Mouse (Mus musculus) stomach, postnatal 0 days (tissue): ENCODE data around the gene Slitrk2. TPM values are rescaled to one million over a fixed set of nuclear protein-coding genes. Genes with fewer than 3 reads are reported as not detected.

ENCODE experiments used
- ATAC-seq: fragments of 200-750 bp; cut with Nextera tagmentation; 2 replicates; pipeline ENCODE4 v1.8.0; 2017; ENCODE audit not compliant: low FRiP score, low TSS enrichment
- DNase-seq: peaks from one replicate; pipeline ENCODE4 v3.0.0-alpha.2; 2016; ENCODE audit warnings: low spot score
- H3K27ac ChIP-seq: fragments of 300-500 bp; sonication (generic); replicated peaks from 2 replicates; pipeline ENCODE4 v1.5.1; 2014; ENCODE audit warnings: mild to moderate bottlenecking, control low read depth
- H3K27me3 ChIP-seq: fragments of 300-500 bp; sonication (generic); 2 replicates; pipeline ENCODE4 v1.6.1; 2014; ENCODE audit warnings: low read length; ENCODE audit not compliant: control insufficient read depth, insufficient read depth
- H3K36me3 ChIP-seq: fragments of 300-500 bp; sonication (generic); 2 replicates; pipeline ENCODE4 v1.6.1; 2014; ENCODE audit warnings: low read length, mixed read lengths; ENCODE audit not compliant: control insufficient read depth, insufficient read depth
- H3K4me1 ChIP-seq: fragments of 300-500 bp; sonication (generic); replicated peaks from 2 replicates; pipeline ENCODE4 v1.6.1; 2014; ENCODE audit warnings: antibody characterized with exemption; ENCODE audit not compliant: control insufficient read depth, insufficient read depth
- H3K4me2 ChIP-seq: fragments of 300-500 bp; sonication (generic); replicated peaks from 2 replicates; pipeline ENCODE4 v1.6.1; 2014; ENCODE audit warnings: low read depth, mild to moderate bottlenecking, control low read depth, moderate library complexity
- H3K4me3 ChIP-seq: fragments of 300-500 bp; sonication (generic); 2 replicates; pipeline ENCODE4 v1.5.1; 2014; ENCODE audit warnings: low read depth, low read length, control low read depth
- H3K9ac ChIP-seq: fragments of 300-500 bp; sonication (generic); 2 replicates; pipeline ENCODE4 v1.6.1; 2014; ENCODE audit warnings: mild to moderate bottlenecking, low read length, control low read depth, mixed read lengths
- H3K9me3 ChIP-seq: fragments of 300-500 bp; sonication (generic); 2 replicates; pipeline ENCODE4 v1.6.1; 2016; ENCODE audit warnings: low read length; ENCODE audit not compliant: control insufficient read depth
- CTCF ChIP-seq: IDR thresholded peaks from 2 replicates; pipeline ENCODE4 v1.5.1; 2016; ENCODE audit warnings: antibody characterized with exemption, low read depth, mild to moderate bottlenecking, moderate library complexity
- EP300 ChIP-seq: optimal IDR thresholded peaks from 2 replicates; pipeline ENCODE3; 2016; ENCODE audit warnings: antibody characterized with exemption
- WGBS: fragments of 180-500 bp; shearing (Covaris S2); extraction: QIAGEN DNeasy Blood & Tissue Kit; methylation state at CpG from one replicate; pipeline ENCODE4 v1.1.7; 2014; 5-methylcytosine and 5-hydroxymethylcytosine counted together
- polyA plus RNA-seq: library from polyadenylated mRNA; unstranded; fragments of >200 nt; fragmentation: Nextera tagmentation; extraction: Ambion mirVana; gene quantifications from 2 replicates; pipeline ENCODE4 v1.2.1, GENCODE M21; 2015

Slitrk2 gene
- polyA plus RNA-seq = 0.63 and 0.70 TPM in 2 replicates

DNA sequence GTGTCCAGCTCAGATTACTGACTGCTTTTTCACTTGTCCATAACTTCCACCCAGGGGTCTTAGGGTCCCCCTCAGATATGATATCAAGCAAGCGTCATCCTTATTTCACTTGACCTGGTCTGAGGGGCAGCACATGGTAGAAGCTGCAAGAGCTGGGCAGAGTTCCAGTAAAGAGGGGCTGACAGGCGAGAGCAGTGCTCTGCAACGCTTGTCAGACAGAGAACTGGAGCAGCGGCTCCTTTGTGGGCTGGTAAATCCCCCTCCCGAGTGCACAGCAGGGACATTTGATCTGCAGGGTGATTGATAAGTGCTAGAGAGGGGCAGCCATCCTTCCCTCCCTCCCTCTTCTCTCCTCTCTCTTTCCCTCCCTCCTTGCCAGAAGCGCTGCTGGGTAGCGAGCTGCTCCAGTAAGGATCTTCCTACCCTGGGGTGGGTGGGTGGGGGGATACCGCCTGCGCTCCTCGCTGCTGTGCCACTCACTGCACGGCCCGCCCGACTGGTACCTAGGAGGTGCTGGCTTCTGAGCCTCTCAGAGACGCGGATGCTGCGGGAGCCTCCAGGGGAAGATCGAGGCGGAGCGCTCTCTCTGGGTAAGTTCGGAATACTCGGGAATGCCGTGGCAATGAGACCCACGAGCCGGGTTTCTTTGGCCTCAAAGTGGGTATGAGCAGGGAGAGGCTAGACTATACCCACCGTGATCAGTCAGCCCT is at the start of gene Slitrk2:
Gene Slitrk2 (plus strand): TSS at position 408 of the 710 bp plus-strand sequence.
- no peak for DNase-seq
- WGBS = 15% methylated on average over 24 of the region's 25 CpGs
- H3K27ac ChIP-seq = no peak within 1 kb of the TSS
- no peaks in the 10 kb centered on the region for H3K4me1 ChIP-seq
- H3K4me3 ChIP-seq = peak within 1 kb of the TSS; percentile 13; the same call in 1 of the 2 replicates
- no peak for ATAC-seq
- TF ChIP-seq CTCF (no peak), EP300 (no peak)
- no peaks in the 10 kb centered on the region for H3K36me3 ChIP-seq
- no peaks in the 10 kb centered on the region for H3K9me3 ChIP-seq
- H3K27me3 ChIP-seq = no peaks in the 10 kb centered on the region
- no peak within 1 kb of the TSS for H3K9ac ChIP-seq
- H3K4me2 ChIP-seq = peak within 1 kb of the TSS; percentile 38

DNA sequence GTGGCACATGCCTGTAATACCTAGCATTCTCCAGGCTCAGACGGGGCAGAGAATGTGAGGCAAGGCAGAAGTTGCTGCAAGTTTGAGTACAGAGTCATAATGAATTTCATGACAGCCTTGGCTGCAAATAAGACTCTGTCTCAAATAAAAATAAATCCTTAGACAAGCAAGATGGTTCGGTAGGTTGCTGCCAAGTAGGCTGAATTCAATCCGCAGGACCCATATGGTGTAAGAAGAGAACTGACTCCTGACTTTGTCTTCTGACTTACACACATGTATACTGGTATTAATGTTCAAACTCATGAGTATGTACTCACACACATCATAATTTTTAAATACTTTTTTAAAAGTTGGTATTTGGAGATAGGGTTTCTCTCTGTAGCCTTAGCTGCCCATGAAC is 43.6 kb upstream of the Slitrk2 start:
- WGBS = 68% methylated on average over 3 of the region's 3 CpGs
- no peaks in the 10 kb centered on the region for H3K4me1 ChIP-seq
- no peak for TF ChIP-seq CTCF
- no peak for TF ChIP-seq EP300
- ATAC-seq (no peak), DNase-seq (no peak)
- no peak overlapping the region for H3K4me2 ChIP-seq
- H3K9me3 ChIP-seq = no peaks in the 10 kb centered on the region
- no peak overlapping the region for H3K27ac ChIP-seq
- no peak overlapping the region for H3K9ac ChIP-seq
- no peaks in the 10 kb centered on the region for H3K27me3 ChIP-seq
- H3K36me3 ChIP-seq = no peaks in the 10 kb centered on the region
- no peak overlapping the region for H3K4me3 ChIP-seq

DNA sequence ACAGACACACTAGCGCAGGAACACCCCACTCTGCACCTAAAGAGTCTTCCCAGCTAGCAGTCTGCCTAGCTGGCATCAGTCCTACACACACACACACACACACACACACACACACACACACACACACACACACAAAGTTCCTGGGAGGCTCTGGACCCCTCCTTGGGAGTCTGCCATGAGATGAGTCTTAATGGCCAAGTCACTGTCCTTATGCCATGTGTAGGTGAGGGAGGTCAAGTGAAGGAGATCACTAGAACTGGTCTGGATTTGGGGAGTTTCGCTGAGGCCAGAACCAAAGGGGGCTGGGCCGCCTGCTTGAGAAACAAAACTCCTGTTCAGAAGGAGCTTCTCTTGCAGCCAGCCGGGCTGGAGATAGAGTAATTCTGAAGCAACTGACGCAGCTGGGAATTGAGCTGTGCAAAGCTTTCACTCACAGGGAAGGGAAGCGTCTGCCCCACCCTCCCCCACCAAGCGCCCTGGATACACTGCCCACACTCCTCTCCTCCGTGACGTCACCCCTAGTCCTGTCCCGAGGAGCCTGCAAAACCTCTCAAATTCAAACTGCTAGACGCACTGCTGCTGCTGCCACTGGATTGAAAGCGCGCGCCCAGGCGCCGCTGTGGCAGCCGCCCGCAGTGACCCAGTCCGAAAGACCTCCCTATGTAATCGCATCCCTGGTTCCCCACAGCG is 3.5 kb downstream of the Slitrk2 start:
- WGBS = 6% methylated on average over 21 of the region's 21 CpGs
- H3K27me3 ChIP-seq = no peaks in the 10 kb centered on the region
- H3K4me2 ChIP-seq = peak overlapping the region; percentile 49
- peak overlapping the region; percentile 29 for H3K4me3 ChIP-seq
- TF ChIP-seq EP300 (no peak), CTCF (no peak)
- H3K4me1 ChIP-seq = no peaks in the 10 kb centered on the region
- no peak overlapping the region for H3K27ac ChIP-seq
- no peaks in the 10 kb centered on the region for H3K36me3 ChIP-seq
- DNase-seq (peak; percentile 36), ATAC-seq (peak; percentile 63)
- H3K9ac ChIP-seq = no peak overlapping the region
- no peaks in the 10 kb centered on the region for H3K9me3 ChIP-seq

DNA sequence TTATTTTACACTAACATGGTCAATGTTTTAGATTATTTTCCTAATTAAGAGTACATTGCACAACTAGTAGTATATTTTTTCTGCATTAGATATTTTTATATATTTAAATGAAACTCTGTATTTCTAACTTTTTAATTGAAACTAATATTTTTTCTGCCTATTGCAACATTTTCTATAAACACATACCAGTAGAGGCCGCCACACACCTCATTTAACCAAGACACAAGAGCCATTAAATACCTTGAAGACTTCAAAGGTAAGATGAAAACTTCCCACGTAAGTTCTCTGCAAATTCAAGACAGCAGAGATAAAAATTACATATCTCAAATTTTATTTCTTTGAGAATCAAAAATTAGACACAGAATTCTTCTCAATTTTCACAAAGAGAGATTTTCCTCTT is 8.2 kb downstream of the Slitrk2 start:
- no peaks in the 10 kb centered on the region for H3K4me1 ChIP-seq
- H3K27ac ChIP-seq = no peak overlapping the region
- no peak overlapping the region for H3K4me3 ChIP-seq
- no peaks in the 10 kb centered on the region for H3K27me3 ChIP-seq
- ATAC-seq (no peak), DNase-seq (no peak)
- H3K36me3 ChIP-seq = no peaks in the 10 kb centered on the region
- H3K9ac ChIP-seq = no peak overlapping the region
- TF ChIP-seq CTCF = peak; percentile 49
- TF ChIP-seq EP300 = no peak
- H3K9me3 ChIP-seq = no peaks in the 10 kb centered on the region
- no peak overlapping the region for H3K4me2 ChIP-seq
- WGBS = 37% methylated on average over 2 of the region's 2 CpGs

DNA sequence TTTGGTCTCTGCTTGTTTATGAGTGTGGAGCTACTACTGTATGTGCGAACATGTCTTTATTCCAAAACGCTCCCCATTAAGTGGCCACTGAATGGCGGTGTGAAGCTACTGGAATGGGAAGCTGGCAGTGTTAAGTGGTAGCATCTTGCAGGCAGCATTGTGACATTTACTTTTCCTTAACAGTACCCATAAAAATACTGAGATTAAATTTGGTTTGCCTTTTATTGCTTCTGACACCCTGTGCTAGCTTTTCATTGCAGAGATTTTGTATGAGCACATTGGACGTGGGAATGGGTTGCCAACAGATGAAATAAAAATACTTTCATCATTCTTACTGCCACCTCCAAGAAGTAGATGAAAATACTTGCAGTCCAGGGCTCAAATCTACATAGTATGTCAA is 27.8 kb downstream of the Slitrk2 start:
- Histone ChIP-seq H3K4me2 (no peak overlapping the region), H3K4me1 (no peaks in the 10 kb centered on the region), H3K4me3 (no peak overlapping the region), H3K36me3 (no peaks in the 10 kb centered on the region), H3K27me3 (no peaks in the 10 kb centered on the region), H3K27ac (no peak overlapping the region), H3K9ac (no peak overlapping the region), H3K9me3 (no peaks in the 10 kb centered on the region)
- no peak for ATAC-seq
- DNase-seq = no peak
- 86% methylated on average over 4 of the region's 4 CpGs for WGBS
- no peak for TF ChIP-seq EP300
- TF ChIP-seq CTCF = no peak

DNA sequence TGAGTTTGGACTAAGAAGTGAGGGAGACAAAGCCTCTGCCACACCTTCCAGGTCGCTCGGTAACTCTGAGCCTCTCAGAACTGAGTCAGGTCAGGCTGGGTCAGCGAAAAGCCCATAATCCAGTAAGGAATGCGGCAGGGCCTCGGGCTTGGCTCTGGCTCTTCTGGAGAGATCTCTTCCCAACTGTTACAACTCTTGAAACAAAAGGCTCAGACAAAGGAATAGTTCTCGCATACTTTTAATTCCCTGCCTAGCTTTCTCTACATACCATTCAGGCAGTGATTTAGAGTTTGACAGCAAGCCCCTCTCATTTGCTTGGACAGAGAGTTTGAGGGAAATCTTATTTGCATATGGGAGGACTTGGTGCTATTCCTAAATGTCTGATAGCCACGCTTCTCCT is 29.5 kb downstream of the Slitrk2 start:
- no peaks in the 10 kb centered on the region for H3K27me3 ChIP-seq
- ATAC-seq = no peak
- H3K36me3 ChIP-seq = no peaks in the 10 kb centered on the region
- H3K4me3 ChIP-seq = no peak overlapping the region
- H3K4me1 ChIP-seq = no peaks in the 10 kb centered on the region
- H3K9ac ChIP-seq = no peak overlapping the region
- no peaks in the 10 kb centered on the region for H3K9me3 ChIP-seq
- H3K4me2 ChIP-seq = no peak overlapping the region
- 48% methylated on average over 7 of the region's 7 CpGs for WGBS
- no peak overlapping the region for H3K27ac ChIP-seq
- TF ChIP-seq EP300 (no peak), CTCF (no peak)
- no peak for DNase-seq
